Mouse (Mus musculus): ENCODE measurements around the gene Gtdc1.

Gtdc1 gene

DNA sequence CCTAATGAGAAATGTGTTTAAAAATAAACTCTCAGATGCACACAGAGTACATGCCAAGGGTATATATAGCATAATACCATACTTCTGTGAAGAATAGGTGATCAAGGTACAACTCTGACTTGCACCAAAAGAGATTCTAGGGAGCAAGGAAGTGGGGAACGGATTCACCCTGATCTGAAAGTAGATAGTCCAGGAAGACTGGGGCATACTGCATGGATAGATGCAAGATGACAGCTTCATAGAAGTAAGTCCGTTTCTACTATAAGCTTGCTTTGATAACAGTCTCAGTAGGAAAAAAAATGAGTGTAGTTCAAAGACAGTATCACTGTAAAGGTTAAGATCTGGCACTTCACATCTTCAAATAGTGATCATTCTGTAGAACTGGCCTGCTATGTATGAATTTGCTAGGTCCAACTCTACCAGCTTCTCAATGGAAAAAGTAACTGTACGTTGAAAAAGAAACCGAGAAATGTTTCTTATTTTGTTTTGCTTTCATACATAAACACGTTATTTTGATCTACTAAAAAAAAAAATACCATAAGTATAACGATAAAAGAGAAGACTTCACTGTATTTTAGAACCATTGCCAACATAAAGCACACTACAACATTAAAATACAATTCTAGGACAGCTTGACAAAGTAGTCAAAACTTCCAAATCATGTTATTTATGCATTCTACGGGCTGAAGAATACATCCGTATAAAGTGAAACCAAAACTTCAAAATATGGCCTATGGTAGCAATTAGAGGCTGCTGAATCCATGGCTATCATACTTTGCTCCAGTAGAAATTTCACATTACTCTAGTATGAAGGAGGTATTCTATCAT, 4.2 kb downstream of the Gtdc1 start:
- no peak for DNase-seq (ENCODE audit: low spot score)

GRCm38 (mm10) chr2:44922500-44922899, 5.0 kb downstream of the Gtdc1 start:
- DNase-seq (ENCODE audit: low spot score), result no peak

DNA sequence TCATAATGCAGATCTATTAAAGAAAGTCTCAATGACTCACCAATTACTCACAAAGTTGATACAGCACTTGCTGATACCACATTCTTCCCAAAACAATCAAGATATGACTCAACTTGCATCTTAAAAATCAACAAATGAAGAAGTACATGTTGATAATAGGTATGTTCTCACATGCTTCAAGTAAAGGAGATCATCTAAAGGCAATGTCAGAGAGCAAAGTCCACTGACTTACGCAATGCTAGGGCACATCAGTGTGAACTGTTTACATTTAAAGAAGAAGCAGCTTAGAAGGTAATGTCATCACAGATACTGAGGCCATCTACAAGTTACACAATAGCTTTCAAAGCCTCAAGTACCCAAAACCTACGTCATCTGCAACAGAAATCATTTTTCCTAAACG, 7.0 kb downstream of the Gtdc1 start:
- no peak for DNase-seq (ENCODE audit: low spot score)

- DNase-seq (ENCODE audit: low spot score), result no peak
Measured at GRCm38 (mm10) chr2:44919326-44919725, 8.1 kb downstream of the Gtdc1 start.

GRCm38 (mm10) chr2:44918737-44919136, 8.7 kb downstream of the Gtdc1 start:
- no peak for DNase-seq (ENCODE audit: low spot score)

GRCm38 (mm10) chr2:44916286-44916685, 11.2 kb downstream of the Gtdc1 start:
- no peak for DNase-seq (ENCODE audit: low spot score)

- DNase-seq (ENCODE audit: low spot score), result no peak
Measured at GRCm38 (mm10) chr2:44897801-44898200, 29.7 kb downstream of the Gtdc1 start.

- no peak for DNase-seq (ENCODE audit: low spot score)
Measured at GRCm38 (mm10) chr2:44873718-44874117, 53.7 kb downstream of the Gtdc1 start.

- no peak for DNase-seq (ENCODE audit: low spot score)
Measured at GRCm38 (mm10) chr2:44864726-44865125, 62.7 kb downstream of the Gtdc1 start.

DNA sequence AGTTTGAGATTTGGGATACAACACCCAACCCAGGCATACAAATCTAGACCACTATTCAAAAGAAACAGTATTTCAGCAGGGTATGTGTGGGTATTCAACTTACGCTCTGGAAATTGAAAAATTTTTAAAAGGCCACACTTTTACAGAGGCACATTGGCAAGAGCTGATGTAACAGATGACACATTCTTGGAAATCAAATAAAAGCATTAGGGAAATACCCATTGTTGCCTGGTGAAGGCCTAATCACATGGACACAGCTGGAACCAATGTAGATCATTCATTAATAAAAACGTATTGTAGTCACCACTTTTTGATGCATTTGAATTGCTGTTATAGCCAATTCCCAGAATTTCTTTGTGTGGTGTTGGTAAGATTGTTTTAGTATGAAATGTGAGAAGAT, 73.0 kb downstream of the Gtdc1 start:
- DNase-seq (ENCODE audit: low spot score), result no peak

DNA sequence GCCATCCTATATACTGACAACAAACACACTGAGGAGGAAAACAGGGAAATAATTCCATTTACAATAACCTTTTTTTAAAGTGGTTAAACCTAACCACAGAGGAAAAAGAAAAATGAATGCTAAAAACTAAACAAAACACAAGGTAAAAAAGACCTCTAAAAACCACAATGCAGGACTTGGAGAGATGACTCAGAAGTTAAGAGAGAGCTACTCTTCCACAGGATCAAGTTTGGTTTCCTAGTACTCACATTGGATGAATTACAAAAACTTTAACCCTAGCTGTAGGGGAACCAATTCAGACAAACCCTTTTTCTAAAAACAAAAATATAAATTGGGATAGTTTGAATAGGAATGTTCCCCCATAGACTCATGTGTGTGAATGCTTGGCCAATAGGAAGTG, 77.8 kb downstream of the Gtdc1 start:
- DNase-seq (ENCODE audit: low spot score), result no peak

GRCm38 (mm10) chr2:44848156-44848555, 79.3 kb downstream of the Gtdc1 start:
- no peak for DNase-seq (ENCODE audit: low spot score)

DNA sequence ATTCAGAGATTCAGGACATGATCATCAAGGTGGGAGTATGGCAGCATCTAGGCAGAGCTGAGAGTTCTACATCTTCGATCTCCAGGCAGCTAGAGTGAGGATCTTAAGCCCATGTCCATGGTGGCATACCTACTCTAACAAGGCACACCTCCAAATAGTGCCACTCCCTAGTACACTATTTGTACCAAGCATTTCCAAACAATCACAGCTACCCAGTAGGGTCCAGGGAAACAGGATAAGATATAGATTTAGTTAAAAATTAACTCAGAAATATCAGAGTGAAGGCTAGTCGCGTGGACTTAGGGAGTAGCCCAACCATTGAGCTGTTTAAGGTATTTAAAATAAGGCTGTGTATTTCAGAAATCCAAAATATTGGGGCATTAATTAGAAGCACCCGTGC, 82.0 kb downstream of the Gtdc1 start:
- DNase-seq (ENCODE audit: low spot score), result no peak

GRCm38 (mm10) chr2:44829753-44830152, 97.7 kb downstream of the Gtdc1 start:
- no peak for DNase-seq (ENCODE audit: low spot score)

- DNase-seq (ENCODE audit: low spot score), result no peak
Measured at GRCm38 (mm10) chr2:44829346-44829745, 98.1 kb downstream of the Gtdc1 start.

GRCm38 (mm10) chr2:44826609-44827008, 100.8 kb downstream of the Gtdc1 start:
- no peak for DNase-seq (ENCODE audit: low spot score)

DNA sequence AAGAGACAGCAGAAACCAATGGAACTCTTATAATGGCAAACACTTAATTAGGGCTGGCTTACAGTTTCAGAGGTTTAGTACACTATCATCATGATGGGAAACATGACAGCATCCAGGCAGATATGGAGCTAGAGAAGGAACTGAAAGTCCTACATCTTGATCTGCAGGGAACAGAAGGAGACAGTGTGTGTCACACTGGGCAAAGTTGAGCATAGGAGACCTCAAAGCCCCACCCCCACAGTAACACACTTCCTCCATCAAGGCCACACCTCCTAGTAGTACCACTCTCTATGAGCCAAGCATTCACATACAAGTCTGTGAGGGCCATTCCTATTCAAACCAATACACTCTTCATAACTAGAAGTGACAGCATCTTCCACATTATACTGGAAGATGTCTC, 109.7 kb downstream of the Gtdc1 start:
- DNase-seq (ENCODE audit: low spot score), result no peak

DNA sequence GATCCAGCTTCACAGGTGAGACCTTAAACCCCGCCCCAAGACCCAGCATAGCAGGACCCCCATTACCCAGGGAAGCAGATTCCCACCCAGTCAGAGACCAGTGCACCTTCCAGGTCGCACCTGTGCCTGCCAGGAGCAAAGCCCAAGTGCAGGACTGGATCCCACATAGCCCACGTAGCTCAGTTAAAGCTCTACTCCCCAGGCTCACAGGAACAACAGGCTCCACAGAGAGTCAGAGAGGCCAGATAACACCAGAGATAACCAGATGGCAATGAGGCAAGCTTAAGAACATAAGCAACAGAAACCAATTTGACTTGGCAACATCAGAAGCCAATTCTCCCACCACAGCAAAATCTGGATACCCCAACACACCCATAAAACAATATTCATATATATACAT, 113.7 kb downstream of the Gtdc1 start:
- DNase-seq (ENCODE audit: low spot score), result no peak

GRCm38 (mm10) chr2:44804497-44804896, 123.0 kb downstream of the Gtdc1 start:
- no peak for DNase-seq (ENCODE audit: low spot score)

DNA sequence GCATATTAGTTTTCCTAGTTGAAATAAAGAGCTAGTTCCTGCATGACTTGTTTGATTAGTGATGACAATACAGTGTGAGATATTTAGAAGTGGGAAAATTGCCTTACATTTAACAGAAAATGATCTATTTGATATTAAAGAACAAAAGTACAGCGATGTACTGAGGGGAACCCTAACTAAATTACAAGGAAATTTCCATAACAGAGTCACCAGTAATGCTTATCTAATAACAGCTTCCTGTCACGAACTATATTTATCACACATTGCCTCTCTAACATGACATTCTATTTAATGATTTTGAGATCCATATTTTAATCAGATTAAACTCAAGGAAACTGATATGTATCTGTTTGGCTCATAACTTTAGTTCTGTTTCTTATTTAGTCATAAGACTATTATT, 126.1 kb downstream of the Gtdc1 start:
- no peak for DNase-seq (ENCODE audit: low spot score)

DNA sequence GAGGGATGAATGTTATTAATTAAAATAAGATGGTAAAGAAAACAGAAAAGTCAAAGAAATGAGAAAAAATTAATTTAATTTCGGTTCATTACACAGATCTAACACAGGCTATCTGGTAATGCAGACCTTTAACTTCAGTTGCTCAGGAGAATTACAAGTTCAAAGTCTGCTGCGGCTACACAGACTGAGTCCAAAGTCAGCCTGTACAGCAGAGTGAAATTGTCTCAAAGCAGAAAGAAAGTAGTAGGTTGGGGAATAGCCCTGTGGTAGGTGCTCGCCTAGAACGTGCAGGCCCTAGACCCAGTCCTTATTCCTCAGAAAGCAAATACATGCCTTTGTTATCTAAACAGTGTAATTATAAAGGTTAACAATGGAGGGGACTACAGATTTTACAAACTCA, 135.6 kb downstream of the Gtdc1 start:
- DNase-seq (ENCODE audit: low spot score), result no peak

DNA sequence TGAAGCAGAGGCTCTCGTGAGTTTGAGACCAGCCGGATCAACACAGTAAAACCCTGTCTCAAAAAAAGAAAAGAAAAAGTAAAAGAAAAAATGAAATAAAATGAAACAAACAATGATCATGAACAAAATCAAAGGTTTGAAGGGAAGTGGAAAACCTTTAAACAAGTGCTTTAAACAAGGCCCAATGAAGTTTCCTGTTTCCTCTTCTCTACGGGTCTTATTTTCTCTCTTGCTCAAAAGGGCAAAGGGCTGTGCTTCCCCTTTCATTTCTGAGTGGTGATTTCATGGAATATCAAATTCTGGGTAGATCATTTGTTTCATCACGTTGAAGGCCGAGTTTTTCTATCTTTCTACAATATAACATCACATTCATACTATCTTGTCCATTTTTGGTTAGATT, 136.3 kb downstream of the Gtdc1 start:
- DNase-seq (ENCODE audit: low spot score), result no peak

- DNase-seq (ENCODE audit: low spot score), result no peak
Measured at GRCm38 (mm10) chr2:44782746-44783145, 144.7 kb downstream of the Gtdc1 start.

GRCm38 (mm10) chr2:44780961-44781360, 146.5 kb downstream of the Gtdc1 start:
- DNase-seq (ENCODE audit: low spot score), result no peak

Data from ovary, postnatal 14 days (tissue).